Mouse (Mus musculus): ENCODE measurements around the gene Trim63.
"Not testable (repeated sequence)": the region's sequence is repeated elsewhere in the genome, so short reads cannot be mapped to it uniquely, and the experiment has no call there.

Gene Trim63

DNA sequence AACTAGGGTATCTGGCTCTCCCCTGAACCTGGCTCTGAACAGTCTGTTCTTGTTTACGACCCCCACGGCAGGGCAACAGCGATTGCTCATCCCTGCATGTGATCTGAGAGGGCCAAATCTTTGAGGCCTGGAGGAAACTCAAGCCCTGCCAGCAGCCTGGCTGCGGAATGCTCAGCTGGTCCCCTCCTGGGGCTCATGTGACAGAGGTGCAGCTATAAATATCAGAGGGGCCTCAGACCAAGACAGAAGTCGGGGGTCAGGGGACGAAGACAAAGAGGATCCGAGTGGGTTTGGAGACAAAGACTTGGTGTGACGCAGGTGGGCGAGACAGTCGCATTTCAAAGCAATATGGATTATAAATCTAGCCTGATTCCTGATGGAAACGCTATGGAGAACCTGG is at the start of gene Trim63:
Gene Trim63, plus strand, starts transcription at position 245 of the 400 bp plus-strand sequence.
- in situ Hi-C loops (cut with MboI) = no loop called here

DNA sequence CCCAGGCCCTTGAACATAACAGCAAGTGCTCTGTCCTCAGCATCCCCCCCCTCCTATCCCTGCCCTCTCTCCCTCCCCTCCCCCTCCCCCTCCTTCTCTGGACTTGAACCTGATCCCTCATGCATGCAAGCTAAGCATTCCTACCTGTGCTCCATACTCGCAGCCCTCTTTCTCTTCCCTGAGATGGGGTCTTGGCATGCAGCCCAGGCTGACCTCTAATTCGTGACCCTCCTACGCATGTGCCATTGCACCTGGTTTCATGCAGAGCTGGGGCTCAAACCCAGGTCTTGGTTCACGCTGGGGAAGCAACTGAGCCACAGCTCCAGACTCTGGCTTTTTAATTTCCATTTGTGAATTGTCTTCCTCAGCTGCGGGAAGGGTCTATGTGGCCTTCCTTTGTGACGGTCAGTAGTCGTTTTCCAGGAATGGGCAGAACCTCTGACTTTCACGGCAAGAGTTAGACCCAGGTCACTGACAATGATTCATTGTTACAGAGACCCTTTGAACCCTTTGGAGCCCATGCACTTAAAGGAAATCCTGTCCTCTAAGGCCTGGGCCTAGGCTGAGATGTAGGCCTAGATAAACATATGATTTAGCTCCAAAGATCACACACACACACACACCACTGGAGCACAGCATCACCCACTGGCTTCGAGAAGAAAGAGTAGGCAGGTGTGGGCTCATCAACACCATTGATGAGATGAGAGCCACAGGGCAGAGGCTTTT is 48.9 kb upstream of the Trim63 start:
- in situ Hi-C loops (cut with MboI) = no loop called here

- in situ Hi-C loops (cut with MboI) = no loop called here
These were observed 46.7 kb upstream of the Trim63 start for GRCm38 (mm10) chr4:134268102-134268655.

DNA sequence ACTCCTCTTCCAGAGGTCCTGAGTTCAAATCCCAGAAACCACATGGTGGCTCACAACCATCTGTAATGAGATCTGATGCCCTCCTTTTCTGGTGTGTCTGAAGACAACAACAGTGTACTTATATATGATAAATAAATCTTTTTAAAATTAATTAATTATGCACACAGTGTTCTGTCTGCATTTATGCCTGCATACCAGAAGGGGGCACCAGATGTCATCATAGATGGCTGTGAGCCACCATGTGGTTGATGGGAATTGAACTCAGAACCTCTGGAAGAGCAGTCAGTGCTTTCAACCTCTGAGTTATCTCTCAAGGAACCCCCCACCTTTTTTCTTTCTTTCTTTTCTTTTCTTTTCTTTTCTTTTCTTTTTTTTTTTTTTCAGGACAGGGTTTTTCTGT is 45.3 kb upstream of the Trim63 start:
- in situ Hi-C loops (cut with MboI) = not testable (repeated sequence)

- in situ Hi-C loops (cut with MboI) = no loop called here
These were observed 42.9 kb upstream of the Trim63 start for GRCm38 (mm10) chr4:134271979-134272378.

DNA sequence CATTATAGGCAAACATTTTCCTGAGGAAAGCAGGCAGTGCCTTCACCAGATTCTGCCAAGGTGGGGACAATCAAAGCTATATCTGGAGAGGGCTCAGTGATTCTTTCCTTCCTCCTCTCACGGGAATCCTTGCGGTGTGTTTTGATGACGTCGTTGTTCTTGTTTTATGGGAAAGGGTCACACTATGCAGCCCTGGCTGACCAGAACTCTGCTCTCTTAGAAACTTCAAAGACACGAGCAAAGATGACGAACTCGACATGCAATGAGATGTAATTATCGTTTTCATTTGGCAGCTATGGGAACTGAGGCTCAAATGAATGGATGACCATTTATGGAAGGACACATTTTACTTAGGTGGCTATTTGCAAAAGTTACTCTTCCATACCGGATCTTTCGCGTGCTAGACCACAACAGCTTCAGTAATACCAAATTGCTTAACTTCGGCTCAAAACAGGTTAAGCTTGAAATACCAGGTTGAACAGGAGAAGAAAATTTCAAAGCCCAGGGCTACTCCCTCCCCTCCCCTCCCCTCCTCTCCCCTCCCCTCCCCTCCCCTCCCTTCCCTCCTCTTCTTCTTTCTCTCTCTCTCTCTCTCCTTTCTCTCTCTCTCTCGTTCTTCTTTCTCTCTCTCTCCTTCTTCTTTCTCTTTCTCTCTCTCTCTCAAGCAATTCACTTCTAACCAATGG is 42.0 kb upstream of the Trim63 start:
- in situ Hi-C loops (cut with MboI) = no loop called here

DNA sequence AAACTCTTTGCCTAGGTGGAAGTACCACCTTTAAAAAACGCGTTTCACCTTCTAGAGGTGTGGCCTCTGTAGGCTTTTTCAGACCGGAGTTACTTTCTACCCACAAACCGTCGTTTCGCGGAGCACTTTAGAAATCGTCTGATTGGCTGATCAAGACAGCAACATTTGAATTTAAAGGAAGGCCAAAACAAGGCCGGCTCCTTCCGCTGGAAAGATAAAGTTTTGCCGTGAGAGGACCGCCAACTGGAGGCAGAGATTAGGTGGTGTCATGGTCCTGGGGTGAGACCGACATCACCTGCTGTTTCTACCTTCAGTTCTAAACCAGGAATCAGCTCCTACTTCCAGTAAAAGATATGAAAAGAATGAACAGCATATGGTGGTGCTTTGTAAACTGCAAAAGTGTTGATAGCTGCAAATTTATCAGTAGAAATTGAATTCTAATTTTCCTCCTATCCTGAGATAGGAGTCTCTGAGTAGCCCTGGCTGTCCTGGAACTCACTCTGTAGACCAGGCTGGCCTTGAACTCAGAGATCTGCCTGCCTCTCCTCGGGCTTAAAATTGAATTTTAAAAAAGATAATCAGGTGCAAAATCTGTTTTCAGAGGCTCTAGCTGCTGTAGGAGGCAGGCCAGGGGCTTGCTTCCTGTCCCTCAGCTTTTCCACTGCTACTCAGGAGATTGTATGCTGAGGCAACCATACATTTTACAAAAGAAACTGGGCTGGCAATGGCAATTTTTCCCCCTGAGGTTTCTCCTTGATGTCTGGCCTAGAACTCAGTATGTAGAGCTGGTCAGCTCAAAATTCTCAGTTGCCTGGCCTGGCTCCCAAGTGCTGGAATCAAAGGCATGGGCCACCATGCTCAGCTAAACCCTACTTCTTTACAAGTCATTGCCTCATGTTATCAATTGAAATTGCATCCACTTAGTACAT is 41.2 kb upstream of the Trim63 start:
- in situ Hi-C loops (cut with MboI) = no loop called here

DNA sequence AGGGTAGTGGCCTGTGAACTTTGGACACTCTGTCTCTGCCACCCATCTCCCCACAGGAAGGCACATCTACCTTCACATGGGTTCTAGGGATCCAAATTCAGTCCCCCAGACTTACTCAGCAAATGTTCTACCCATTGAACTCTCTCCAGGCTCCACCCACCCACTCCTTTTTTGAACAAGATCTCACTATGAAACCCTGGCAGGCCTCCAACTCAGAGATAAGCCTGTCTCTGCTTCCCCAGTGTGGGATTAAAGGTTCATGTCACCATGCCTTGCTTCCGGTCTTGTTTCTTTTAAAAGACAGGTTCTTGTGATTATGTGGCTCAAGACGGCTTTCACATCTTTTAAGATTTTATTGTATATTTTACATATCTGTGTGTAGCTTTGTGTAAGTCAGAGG is 30.0 kb upstream of the Trim63 start:
- in situ Hi-C loops (cut with MboI) = loop anchor here (5.0 kb wide), 1 partner anchor 98 kb away; the partner anchor contains the start of gene Cep85

GRCm38 (mm10) chr4:134286226-134287167 is 28.4 kb upstream of the Trim63 start:
- in situ Hi-C loops (cut with MboI) = loop anchor here (5.0 kb wide), 1 partner anchor 99 kb away; the partner anchor contains the start of gene Cep85

GRCm38 (mm10) chr4:134287168-134287564 is 27.8 kb upstream of the Trim63 start:
- in situ Hi-C loops (cut with MboI) = loop anchor here (5.0 kb wide), 1 partner anchor 100 kb away; the partner anchor contains the start of gene Cep85

- in situ Hi-C loops (cut with MboI) = loop anchor here (5.0 kb wide), 1 partner anchor 100 kb away; the partner anchor contains the start of gene Cep85
These were observed 27.3 kb upstream of the Trim63 start, which contains the start of gene Pdik1l for GRCm38 (mm10) chr4:134287575-134288025. Pdik1l (minus strand) TSS chr4:134287895.

DNA sequence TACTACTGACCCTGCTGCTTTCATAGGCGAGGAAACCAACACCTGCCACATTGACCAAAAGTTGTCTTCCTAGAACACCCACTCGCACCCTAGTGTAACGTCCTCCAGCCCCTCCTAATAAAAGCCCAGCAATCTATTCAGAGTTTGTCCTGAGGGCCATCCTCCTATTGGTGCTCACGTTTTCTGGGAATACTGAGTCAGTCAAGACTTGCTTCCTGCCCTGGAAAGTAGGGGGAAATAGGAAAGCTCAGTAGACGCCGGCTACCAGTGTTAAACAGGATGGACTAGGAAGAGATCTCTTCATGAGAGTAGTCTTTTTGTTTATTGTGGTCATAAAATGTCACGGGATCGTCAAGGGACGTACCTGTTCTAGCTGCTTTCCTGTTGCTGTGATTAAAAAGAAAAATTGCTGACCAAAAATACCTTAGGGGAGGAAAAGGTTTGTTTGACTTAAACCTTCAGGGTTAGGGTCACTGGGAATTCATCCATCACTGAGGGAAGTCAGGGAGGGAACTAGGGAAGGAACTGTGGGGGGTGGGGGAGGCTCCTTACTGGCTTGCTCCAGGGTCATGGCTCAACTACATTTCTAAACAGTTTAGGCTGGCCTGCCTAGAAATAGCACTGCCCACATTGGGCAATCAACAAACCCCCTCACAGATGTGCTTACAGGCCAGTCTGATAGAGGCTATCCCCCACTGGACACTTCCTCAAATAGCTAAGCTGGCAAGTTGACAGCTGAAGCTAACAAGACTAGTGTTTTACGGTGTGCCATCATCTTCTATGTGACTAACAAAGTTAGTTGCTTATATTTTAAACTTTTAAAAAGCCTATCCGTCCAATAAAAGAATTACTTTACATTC is 26.3 kb upstream of the Trim63 start:
- in situ Hi-C loops (cut with MboI) = loop anchor here (5.0 kb wide), 1 partner anchor 101 kb away; the partner anchor contains the start of gene Cep85

DNA sequence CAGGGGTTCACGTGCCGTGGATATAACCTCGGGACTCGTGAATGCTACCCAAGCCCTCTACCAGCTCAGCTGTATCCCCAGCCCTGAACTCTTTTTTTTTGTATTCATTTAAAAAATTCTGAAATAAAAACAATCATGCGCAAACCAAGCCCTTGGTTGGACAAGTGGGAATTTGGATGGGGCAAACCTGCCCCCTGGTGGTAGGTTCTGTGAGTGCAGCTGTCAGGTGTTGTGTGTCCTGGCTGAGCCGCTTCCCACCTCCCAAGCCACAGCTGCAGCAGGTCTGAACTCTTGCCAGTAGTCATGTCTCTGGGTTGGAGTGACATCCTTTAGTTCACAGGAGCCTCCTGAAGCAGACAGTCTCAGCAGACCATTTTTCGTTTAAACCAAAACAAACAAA is 22.9 kb upstream of the Trim63 start:
- in situ Hi-C loops (cut with MboI) = no loop called here

DNA sequence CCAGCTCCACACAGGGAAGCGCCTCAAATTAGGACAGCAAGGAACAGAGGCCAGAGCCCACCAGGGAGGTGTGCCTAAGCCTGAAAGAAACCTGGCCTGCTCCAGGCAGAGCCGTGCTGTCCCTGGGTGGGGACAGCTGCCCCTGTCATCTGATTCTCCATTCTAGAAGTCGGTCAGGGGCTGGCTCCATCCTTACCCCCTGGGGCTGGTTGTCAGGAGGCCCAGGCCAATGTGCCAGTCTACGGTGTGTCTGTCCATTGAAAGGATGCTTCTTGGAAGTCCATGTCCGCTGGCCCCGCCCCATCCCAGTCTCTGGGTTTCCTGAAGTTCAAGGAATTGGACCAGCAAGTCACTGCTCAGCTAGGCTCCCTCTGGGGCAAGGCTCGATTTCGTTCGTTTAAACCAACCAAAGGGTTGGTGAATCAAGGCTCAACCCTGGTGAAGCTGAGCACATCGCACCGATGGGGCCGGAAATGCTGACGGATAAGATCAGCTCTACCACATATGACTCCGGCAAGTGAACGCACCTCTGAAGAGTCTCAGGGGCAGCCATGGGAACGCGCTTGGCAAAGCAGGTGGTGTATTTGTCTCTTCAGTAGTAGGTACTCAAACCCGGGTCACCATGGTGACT is 21.7 kb upstream of the Trim63 start:
- in situ Hi-C loops (cut with MboI) = no loop called here

GRCm38 (mm10) chr4:134293692-134294163 is 21.2 kb upstream of the Trim63 start:
- in situ Hi-C loops (cut with MboI) = no loop called here

GRCm38 (mm10) chr4:134296096-134296495 is 18.8 kb upstream of the Trim63 start:
- in situ Hi-C loops (cut with MboI) = not testable (repeated sequence)

- in situ Hi-C loops (cut with MboI) = no loop called here
These were observed 18.4 kb upstream of the Trim63 start for GRCm38 (mm10) chr4:134296523-134296922.

DNA sequence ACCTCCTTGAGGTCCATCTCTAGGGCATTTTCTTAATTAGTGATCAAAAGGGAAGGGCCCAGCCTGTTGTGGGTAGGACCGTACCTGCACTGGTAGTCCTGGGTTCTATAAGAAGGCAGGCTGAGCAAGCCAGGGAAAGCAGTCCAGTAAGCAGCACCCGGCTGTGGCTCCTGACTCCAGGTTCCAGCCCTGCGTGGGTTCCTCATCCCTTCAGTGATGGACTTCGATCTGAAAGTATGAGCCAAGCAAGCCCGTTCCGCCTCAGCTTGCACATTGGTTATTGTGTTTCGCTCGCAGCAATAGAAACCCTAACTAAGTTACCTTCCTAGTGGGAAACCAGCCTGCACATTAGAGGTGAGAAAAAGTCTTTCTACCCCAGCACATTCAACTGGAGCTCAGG is 17.6 kb upstream of the Trim63 start:
- in situ Hi-C loops (cut with MboI) = no loop called here

All from mature B cell (primary cell).